Mouse (Mus musculus): ENCODE results near the gene Npl.

GRCm38 (mm10) chr1:153515368-153515767, 34.5 kb downstream of the Npl start:
- no peak for TF ChIP-seq CTCF (IDR thresholded peaks at IDR 0.05; ENCODE audit: low read depth)
- no peak for TF ChIP-seq EP300 (optimal IDR thresholded peaks at IDR 0.05)
